Mouse (Mus musculus): ENCODE data around the gene Gpat2. TPM values are rescaled to one million over a fixed set of nuclear protein-coding genes. Genes with fewer than 3 reads are reported as not detected.

Gene Gpat2
- polyA plus RNA-seq, 1 experiment = 0.15 TPM

DNA sequence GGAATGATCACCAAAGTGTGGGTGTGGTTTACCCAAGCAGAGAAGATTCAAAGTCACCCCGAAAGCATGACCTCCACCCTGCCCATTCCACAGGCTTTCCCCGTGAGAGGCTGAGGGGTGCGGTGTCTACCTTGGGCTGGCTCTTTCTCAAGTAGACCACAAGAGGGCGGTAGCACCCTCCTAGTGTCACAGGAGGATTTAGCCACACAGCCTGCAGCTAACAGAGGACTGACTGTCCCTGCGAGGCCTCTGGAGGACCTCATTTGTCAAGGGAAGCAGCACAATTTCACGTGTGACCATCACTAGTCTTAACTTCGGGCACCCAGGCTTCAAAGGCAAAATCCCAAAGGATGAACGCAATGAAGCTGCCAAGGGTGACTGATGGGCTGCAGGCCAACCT lies 37.3 kb downstream of the Gpat2 start:
- WGBS = 8% methylated on average over 8 of the region's 8 CpGs
- no peaks in the 10 kb centered on the region for H3K4me1 ChIP-seq (ENCODE audit: control insufficient read depth, insufficient read depth, low read length)
- peak; percentile 27 for DNase-seq
- H3K4me3 ChIP-seq (replicated peaks; ENCODE audit: extremely low read depth, low read depth, low read length) = no peak overlapping the region
- TF ChIP-seq CTCF (IDR thresholded peaks at IDR 0.05; ENCODE audit: insufficient read depth, low read length) = peak; percentile 86
- TF ChIP-seq POLR2A (IDR thresholded peaks at IDR 0.05; ENCODE audit: borderline replicate concordance, extremely low read depth, low read depth, low read length) = no peak

DNA sequence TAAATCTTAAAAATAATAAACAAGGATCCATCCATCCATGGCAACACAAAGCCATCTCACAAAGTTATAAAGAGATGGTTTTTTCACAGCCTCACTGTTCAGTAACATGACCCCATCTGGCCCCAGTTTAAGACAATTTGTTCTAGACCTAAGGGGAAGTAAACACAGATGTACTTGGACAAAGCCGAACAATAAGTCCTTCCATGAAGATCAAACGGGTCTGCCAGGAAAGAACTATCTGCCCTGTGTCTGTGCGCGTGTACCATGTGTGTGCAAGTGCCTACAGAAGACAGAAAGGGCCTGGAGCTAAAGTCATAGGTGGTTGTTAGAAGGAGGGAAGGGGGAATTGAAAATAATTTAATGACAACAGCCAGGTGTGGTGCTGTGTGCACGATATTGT lies 45.2 kb downstream of the Gpat2 start:
- DNase-seq = no peak
- no peaks in the 10 kb centered on the region for H3K4me1 ChIP-seq (ENCODE audit: control insufficient read depth, insufficient read depth, low read length)
- H3K4me3 ChIP-seq (replicated peaks; ENCODE audit: extremely low read depth, low read depth, low read length) = no peak overlapping the region
- no peak for TF ChIP-seq CTCF (IDR thresholded peaks at IDR 0.05; ENCODE audit: insufficient read depth, low read length)
- TF ChIP-seq POLR2A (IDR thresholded peaks at IDR 0.05; ENCODE audit: borderline replicate concordance, extremely low read depth, low read depth, low read length) = no peak
- WGBS = 61% methylated on average over 5 of the region's 5 CpGs

DNA sequence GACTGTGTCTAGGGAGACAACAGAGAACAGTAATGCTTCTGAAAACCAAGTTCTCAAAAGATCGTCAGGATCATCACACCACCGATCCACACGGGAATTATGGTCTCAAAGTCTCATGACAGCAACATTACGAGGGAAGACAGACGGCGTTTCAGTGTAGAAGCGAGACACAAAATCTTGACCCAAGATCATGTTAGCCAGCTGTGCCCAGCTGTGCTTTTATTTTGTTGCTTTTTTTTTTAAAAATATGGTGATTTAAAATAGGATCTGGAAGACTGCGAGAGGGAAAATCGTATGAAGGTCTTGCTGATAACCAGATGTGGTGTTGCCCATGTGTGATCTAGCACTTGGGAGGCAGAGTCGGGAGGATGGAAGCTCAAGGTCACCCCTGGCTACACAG lies 45.7 kb downstream of the Gpat2 start:
- Histone ChIP-seq H3K4me3 (replicated peaks; ENCODE audit: extremely low read depth, low read depth, low read length) (no peak overlapping the region), H3K4me1 (ENCODE audit: control insufficient read depth, insufficient read depth, low read length) (no peaks in the 10 kb centered on the region)
- TF ChIP-seq CTCF (IDR thresholded peaks at IDR 0.05; ENCODE audit: insufficient read depth, low read length) (no peak), POLR2A (IDR thresholded peaks at IDR 0.05; ENCODE audit: borderline replicate concordance, extremely low read depth, low read depth, low read length) (no peak)
- WGBS = 75% methylated on average over 10 of the region's 10 CpGs
- no peak for DNase-seq

DNA sequence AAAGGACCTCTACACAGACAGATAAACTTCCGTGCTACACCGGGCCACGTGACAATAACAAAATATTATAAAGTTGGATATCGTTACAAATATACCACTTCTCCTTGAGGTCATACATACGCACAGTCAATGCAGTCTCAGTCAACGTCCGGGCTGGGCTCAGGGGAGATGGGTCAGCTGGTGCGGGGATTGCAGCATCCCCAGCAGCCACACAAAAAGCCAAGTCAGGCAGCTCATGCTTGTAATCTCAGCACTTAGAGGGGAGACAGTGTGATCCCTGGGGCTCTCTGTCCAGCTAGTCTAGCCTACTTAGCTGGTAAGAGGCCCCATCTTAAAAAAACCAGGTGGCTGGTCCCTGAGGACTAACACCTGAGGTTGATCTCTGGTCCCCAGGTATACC lies 46.3 kb downstream of the Gpat2 start:
- no peak overlapping the region for H3K4me3 ChIP-seq (replicated peaks; ENCODE audit: extremely low read depth, low read depth, low read length)
- TF ChIP-seq CTCF (IDR thresholded peaks at IDR 0.05; ENCODE audit: insufficient read depth, low read length) (no peak), POLR2A (IDR thresholded peaks at IDR 0.05; ENCODE audit: borderline replicate concordance, extremely low read depth, low read depth, low read length) (no peak)
- H3K4me1 ChIP-seq (ENCODE audit: control insufficient read depth, insufficient read depth, low read length) = no peaks in the 10 kb centered on the region
- WGBS = 69% methylated on average over 8 of the region's 8 CpGs
- no peak for DNase-seq

DNA sequence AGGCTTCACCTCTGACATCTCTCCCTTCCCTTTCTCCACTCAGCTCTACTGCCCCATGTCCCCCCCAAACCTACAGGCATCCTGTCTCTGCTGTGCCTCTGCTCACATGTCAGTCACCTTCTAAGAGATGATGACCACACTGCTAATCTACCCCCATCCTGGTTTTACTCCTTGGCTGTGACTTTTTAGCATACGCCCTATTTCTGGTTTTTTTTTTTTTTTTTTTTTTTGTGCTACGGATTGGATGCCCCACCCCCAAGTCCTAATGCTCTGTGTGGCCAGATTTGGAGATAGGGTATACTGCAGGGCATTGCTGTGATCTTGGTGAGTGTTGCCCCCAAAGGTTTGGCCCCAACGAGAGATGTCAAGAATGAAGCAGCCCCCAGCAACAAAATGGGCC lies 47.3 kb downstream of the Gpat2 start:
- Histone ChIP-seq H3K4me1 (ENCODE audit: control insufficient read depth, insufficient read depth, low read length) (no peaks in the 10 kb centered on the region), H3K4me3 (replicated peaks; ENCODE audit: extremely low read depth, low read depth, low read length) (no peak overlapping the region)
- no peak for DNase-seq
- no peak for TF ChIP-seq CTCF (IDR thresholded peaks at IDR 0.05; ENCODE audit: insufficient read depth, low read length)
- TF ChIP-seq POLR2A (IDR thresholded peaks at IDR 0.05; ENCODE audit: borderline replicate concordance, extremely low read depth, low read depth, low read length) = no peak
- 59% methylated on average over 3 of the region's 3 CpGs for WGBS

DNA sequence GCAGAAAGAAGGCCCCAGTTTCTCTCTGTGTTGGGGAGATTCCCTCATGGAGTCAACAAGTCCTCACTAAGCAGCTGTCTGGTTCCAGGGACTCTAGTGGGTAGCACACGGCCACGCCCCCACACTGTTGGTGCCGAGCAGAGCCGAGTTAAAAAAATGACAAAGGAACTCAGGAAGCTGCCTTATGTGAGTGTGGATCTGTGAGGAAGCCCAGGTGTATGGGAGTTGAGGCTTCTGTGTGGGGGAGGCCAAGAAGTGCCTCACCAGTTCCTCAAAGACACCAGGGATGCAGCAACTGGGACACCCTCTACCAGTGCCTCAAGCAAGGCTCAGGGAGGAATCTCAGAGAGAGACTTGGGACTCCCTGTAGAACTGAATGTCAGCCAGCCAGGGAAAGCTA lies 54.2 kb downstream of the Gpat2 start:
- TF ChIP-seq CTCF (IDR thresholded peaks at IDR 0.05; ENCODE audit: insufficient read depth, low read length) (no peak), POLR2A (IDR thresholded peaks at IDR 0.05; ENCODE audit: borderline replicate concordance, extremely low read depth, low read depth, low read length) (no peak)

DNA sequence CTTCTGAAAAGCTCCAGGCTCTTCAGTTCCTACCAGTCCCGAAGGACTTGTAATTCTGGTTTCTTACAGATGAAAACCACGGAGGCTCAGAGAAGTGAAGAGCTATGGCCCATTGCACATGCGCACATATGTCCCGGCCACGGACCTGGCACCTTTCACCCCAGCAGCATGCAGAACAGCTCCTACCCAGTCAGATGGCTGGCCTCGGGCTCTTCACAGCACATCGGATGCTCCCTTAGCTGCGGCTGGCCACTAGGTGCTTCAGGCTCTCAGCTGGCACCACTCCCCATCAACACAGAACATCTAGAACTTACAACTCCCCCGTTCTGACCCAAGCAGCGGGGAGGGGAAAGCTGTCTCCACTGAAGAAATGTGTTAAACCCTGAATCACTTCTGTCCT lies 54.8 kb downstream of the Gpat2 start:
- DNase-seq = no peak
- 61% methylated on average over 10 of the region's 10 CpGs for WGBS
- TF ChIP-seq POLR2A (IDR thresholded peaks at IDR 0.05; ENCODE audit: borderline replicate concordance, extremely low read depth, low read depth, low read length) (no peak), CTCF (IDR thresholded peaks at IDR 0.05; ENCODE audit: insufficient read depth, low read length) (no peak)
- Histone ChIP-seq H3K4me1 (ENCODE audit: control insufficient read depth, insufficient read depth, low read length) (peaks cover 2% of the 10 kb centered on the region; the same call in 1 of the 2 replicates), H3K4me3 (replicated peaks; ENCODE audit: extremely low read depth, low read depth, low read length) (no peak overlapping the region)

More for the DNA sequence above, 54.2 kb downstream of the Gpat2 start:
- no peak for DNase-seq
- no peak overlapping the region for H3K4me3 ChIP-seq (replicated peaks; ENCODE audit: extremely low read depth, low read depth, low read length)
- WGBS = 64% methylated on average over 4 of the region's 4 CpGs
- no peaks in the 10 kb centered on the region; the same call in 1 of the 2 replicates for H3K4me1 ChIP-seq (ENCODE audit: control insufficient read depth, insufficient read depth, low read length)

DNA sequence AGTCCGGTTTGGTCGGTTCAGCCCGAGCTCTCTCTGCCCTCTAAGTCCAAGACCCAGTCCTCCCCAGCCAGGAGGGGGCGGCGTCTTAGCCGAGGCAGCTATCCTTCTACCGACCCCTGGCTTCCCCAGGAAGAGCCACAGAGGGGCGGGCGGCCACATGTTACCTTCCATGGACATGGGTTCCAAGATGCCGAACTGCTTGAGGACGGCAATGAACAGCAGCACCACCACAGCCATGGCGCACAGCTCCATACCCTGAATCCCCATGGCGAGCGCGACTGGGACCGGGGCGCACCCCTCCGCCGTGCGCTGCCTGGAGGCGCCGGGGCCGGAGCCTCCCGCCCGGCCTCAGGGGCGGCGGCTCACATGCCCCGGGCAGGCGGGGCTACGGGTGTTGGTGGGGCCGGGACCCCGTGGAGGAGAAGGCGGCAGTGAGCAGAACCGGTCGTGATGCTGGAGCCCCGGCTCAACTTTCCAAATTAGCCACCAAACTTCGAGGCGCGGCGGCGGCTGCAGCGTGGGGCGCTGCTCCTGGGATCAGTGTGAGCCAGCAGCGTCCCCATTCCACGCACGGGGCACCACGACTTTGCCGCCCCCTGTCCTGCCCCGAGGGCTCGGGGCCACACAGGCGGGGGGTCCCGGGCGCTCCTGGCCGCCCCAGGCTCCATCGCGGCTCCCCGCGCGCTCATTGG lies 57.0 kb downstream of the Gpat2 start:
- under 1% methylated on average over 59 of the region's 59 CpGs for WGBS
- Histone ChIP-seq H3K4me3 (replicated peaks; ENCODE audit: extremely low read depth, low read depth, low read length) (peak overlapping the region; percentile 54), H3K4me1 (ENCODE audit: control insufficient read depth, insufficient read depth, low read length) (peaks cover 2% of the 10 kb centered on the region; the same call in 1 of the 2 replicates)
- TF ChIP-seq POLR2A (IDR thresholded peaks at IDR 0.05; ENCODE audit: borderline replicate concordance, extremely low read depth, low read depth, low read length) = no peak
- DNase-seq = no peak

DNA sequence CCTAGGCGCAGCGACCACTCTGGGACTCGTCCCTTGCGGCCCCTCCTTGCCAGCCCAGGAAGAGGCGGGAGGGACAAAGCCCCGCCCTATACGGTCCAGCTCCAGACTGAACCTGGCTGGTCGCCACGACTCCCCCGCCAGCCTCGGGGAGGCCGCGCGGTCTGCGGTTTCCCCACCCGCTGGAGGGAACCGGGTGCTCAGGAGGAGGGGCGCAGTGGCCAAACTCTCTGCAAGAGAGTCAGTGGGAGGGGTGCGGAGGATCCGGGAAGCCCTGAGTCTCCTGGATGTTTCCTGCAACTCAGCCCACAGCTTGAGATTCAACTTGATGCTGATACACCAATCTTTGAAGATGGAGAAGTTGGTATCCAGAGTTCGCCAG lies 57.5 kb downstream of the Gpat2 start:
- TF ChIP-seq POLR2A (IDR thresholded peaks at IDR 0.05; ENCODE audit: borderline replicate concordance, extremely low read depth, low read depth, low read length) (no peak), CTCF (IDR thresholded peaks at IDR 0.05; ENCODE audit: insufficient read depth, low read length) (no peak)
- Histone ChIP-seq H3K4me3 (replicated peaks; ENCODE audit: extremely low read depth, low read depth, low read length) (peak overlapping the region; percentile 54), H3K4me1 (ENCODE audit: control insufficient read depth, insufficient read depth, low read length) (peaks cover 2% of the 10 kb centered on the region; the same call in 1 of the 2 replicates)
- peak; percentile 48 for DNase-seq
- WGBS = under 1% methylated on average over 21 of the region's 21 CpGs

DNA sequence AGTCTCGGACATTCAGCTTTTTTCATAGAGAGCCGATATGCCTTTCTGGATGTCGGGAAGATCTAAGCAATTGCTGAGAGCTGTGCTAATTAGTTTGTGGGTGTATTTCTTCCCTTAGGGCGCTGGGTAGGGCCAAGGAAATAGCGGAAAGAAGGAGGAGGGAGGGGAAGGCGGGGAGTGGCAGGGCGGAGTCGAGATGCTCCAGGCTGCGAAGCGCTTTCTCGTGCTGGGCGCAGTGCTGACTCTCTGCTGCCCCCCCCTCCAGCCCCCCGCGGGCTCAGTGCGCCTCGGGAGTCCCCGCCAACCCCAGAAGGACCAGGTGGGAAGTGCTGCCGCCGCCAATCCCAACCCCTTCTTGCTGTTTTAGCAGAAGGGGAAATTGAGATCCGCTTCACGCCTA lies 58.0 kb downstream of the Gpat2 start:
- Histone ChIP-seq H3K4me1 (ENCODE audit: control insufficient read depth, insufficient read depth, low read length) (peaks cover 2% of the 10 kb centered on the region; the same call in 1 of the 2 replicates), H3K4me3 (replicated peaks; ENCODE audit: extremely low read depth, low read depth, low read length) (peak overlapping the region; percentile 54)
- no peak for TF ChIP-seq POLR2A (IDR thresholded peaks at IDR 0.05; ENCODE audit: borderline replicate concordance, extremely low read depth, low read depth, low read length)
- under 1% methylated on average over 21 of the region's 21 CpGs for WGBS
- no peak for DNase-seq

Measured in lung, adult 2 months (tissue).